Mouse (Mus musculus): ENCODE measurements at regions not wholly inside any gene's neighbourhood (a gene's known extent, or its start where the extent isn't known, plus 50 kb on each side); places are given as distances from the start of the nearest gene placed in this dataset.

DNA sequence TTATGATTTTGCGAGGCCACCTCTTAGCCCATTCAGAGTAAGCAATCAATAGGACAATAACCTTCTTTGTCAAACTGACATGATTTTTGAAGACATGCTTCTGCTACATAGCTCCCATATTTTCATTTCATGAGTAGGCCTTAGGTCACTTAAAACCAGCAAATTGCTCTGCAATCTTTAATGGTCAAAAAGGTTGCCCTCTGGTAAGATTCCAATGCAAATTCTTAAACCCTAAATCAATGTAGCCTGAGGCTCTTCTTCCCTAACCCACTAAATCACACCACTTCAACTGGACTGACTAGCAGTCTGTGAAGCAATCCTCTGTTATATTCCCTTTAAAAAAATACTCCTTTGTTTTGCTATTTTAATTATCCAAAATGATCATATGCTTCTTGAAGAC, 1359.0 kb upstream of the Nudt12 start:
- no peak for DNase-seq (ENCODE audit: low spot score in 2 of 2)

DNA sequence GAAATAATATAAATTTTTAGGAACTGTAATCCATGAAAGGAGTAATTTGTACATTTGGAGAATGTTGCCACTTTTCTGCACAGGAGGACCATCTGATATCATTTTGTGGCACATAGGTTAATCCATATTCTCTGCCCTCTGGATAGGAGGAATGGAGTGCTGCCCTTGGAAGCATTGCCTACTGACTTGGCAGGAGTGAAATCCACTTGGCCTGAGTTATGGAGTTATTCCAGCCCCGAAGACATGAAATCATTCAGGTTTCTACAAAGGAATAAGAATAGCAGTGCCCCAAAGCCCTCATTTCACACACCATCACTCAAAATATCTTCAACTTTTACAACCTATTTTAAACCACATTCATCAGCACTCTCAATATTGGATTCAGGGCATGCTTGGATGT, 1342.2 kb upstream of the Nudt12 start:
- no peak for DNase-seq (ENCODE audit: low spot score in 2 of 2)

DNA sequence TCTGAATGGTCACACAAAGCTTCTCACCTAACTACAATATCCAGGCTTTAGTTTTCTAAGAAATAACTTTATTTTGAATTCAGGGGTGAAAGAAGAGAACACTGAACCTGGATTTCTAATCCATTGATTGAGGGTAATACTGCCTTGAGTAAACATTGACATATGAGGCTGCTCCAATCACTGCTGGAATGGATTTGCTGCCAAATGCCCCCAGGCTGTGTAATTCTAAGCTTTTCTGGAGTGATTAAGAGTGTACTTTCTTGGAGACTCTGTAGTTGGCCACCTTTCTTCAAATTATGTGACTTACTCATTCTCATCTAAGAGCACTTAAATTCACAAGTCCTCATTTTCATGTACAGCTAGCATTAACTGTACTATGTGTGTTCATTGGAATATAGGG, 1331.5 kb upstream of the Nudt12 start:
- no peak for DNase-seq (ENCODE audit: low spot score in 2 of 2)

GRCm38 (mm10) chr17:60337680-60338079, 1324.5 kb upstream of the Nudt12 start:
- no peak for DNase-seq (ENCODE audit: low spot score in 2 of 2)

GRCm38 (mm10) chr17:60321046-60321445, 1307.9 kb upstream of the Nudt12 start:
- peak in 1 of 2 experiments; percentile 30 for DNase-seq (ENCODE audit: low spot score in 2 of 2)

Measured in layer of hippocampus, adult 18-20 months (tissue).